Comparison of ENCODE assay signal across 7 mouse cellular contexts in genomic region chr4:114986211-114986590, GRCm38 (mm10). TPM values are rescaled to one million over a fixed set of nuclear protein-coding genes. Genes with fewer than 3 reads are reported as not detected.
DNase-seq lines count a peak whose midpoint lies in the region; ATAC-seq and TF ChIP-seq lines count a peak whose summit lies in the region.

No protein-coding gene starts in this region.

- H3K4me1 ChIP-seq in intestine, embryonic 15.5 days (replicated peaks) = no peaks in the 10 kb centered on the region; the same call in 1 of the 2 replicates

- H3K79me2 ChIP-seq in myocyte (ENCODE audit: control insufficient read depth, insufficient read depth) = peaks cover 52% of the 10 kb centered on the region

- no peaks in the 10 kb centered on the region for H3K9me3 ChIP-seq in intestine, embryonic 15.5 days

- H3K9ac ChIP-seq in intestine, embryonic 15.5 days = peak overlapping the region; percentile 90

- H3ac ChIP-seq in myocyte (ENCODE audit: control insufficient read depth, insufficient read length) = peak overlapping the region; percentile 67

- peak overlapping the region; percentile 86 for H3K4me3 ChIP-seq in intestine, embryonic 15.5 days (replicated peaks)
- H3K4me3 ChIP-seq in myocyte = peak overlapping the region; percentile 66

- peak overlapping the region; percentile 100 for H3K27ac ChIP-seq in intestine, embryonic 15.5 days

- DNase-seq in right cerebral cortex, postnatal 4 days = peak; percentile 14
- DNase-seq in right cerebral cortex, postnatal 25 days = no peak
- no peak for DNase-seq in adrenal gland, postnatal 4 days (ENCODE audit: low spot score in 2 of 2)
- no peak for DNase-seq in B cell, adult 2 months

- under 1% methylated on average over 8 of the region's 8 CpGs for WGBS in intestine, embryonic 15.5 days

- H3K27me3 ChIP-seq in intestine, embryonic 15.5 days (replicated peaks) = no peaks in the 10 kb centered on the region
- no peaks in the 10 kb centered on the region for H3K27me3 ChIP-seq in myocyte (ENCODE audit: control insufficient read depth, insufficient read depth, insufficient read length)

- peak overlapping the region; percentile 58 for H3K4me2 ChIP-seq in intestine, embryonic 15.5 days (replicated peaks)
- peak overlapping the region; percentile 94 for H3K4me2 ChIP-seq in myocyte (ENCODE audit: low read depth)

- no peaks in the 10 kb centered on the region for H3K36me3 ChIP-seq in intestine, embryonic 15.5 days
- no peaks in the 10 kb centered on the region for H3K36me3 ChIP-seq in myocyte (ENCODE audit: control insufficient read depth, insufficient read depth)

- peak; percentile 56 for ATAC-seq in erythroblast, adult 5-6 weeks (replicated peaks; ENCODE audit: low FRiP score, poor library complexity, severe bottlenecking)
- no peak for ATAC-seq in intestine, embryonic 15.5 days

- TF ChIP-seq POLR2A in myocyte (IDR thresholded peaks at IDR 0.05; ENCODE audit: insufficient read length, low read depth) = no peak

TF ChIP-seq in myocyte, 11 proteins besides CTCF, POLR2A, EP300 and RAD21:
- TF ChIP-seq MYOD1 (IDR thresholded peaks at IDR 0.05; ENCODE audit: control insufficient read depth in 1 of 3, insufficient read length in 2 of 3, low read depth in 2 of 3) (no peak), USF1 (IDR thresholded peaks at IDR 0.05; ENCODE audit: low read depth) (no peak), REST (IDR thresholded peaks at IDR 0.05; ENCODE audit: insufficient read depth, insufficient read length) (no peak)
TF ChIP-seq in myocyte: peak in this region for 0.

RNA-seq across cellular contexts. Expression of gene Cmpk1, which starts 0.8 kb away (rescaled TPM):
- total RNA-seq in erythroblast, adult 5-6 weeks (2015; ENCODE audit: low replicate concordance) = 20.9 and 31.3 TPM in 2 replicates
- 19.4 and 29.1 TPM in 2 replicates for total RNA-seq in erythroblast, adult 5-6 weeks (2017; ENCODE audit: low replicate concordance)
- 124 and 140 TPM in 2 replicates for polyA plus RNA-seq in intestine, embryonic 15.5 days (2015; fragmentation: Nextera tagmentation; extraction: Ambion mirVana)
- 18.3 TPM for polyA plus RNA-seq in myocyte (2012; fragmentation: generic; extraction: Trizol)
- total RNA-seq in adrenal gland, postnatal 4 days (2021) = 10 to 100 TPM; 83.4 to 87.0 TPM

RNA-seq across cellular contexts. Expression of gene Stil, which starts 13.8 kb away (rescaled TPM):
- 9.4 and 17.6 TPM in 2 replicates for total RNA-seq in erythroblast, adult 5-6 weeks (2015; ENCODE audit: low replicate concordance)
- 20.1 and 22.8 TPM in 2 replicates for total RNA-seq in erythroblast, adult 5-6 weeks (2017; ENCODE audit: low replicate concordance)
- polyA plus RNA-seq in intestine, embryonic 15.5 days (2015; fragmentation: Nextera tagmentation; extraction: Ambion mirVana) = 8.9 and 9.8 TPM in 2 replicates
- polyA plus RNA-seq in myocyte (2012; fragmentation: generic; extraction: Trizol) = 1.6 TPM
- 1 to 10 TPM; 6.5 to 7.1 TPM for total RNA-seq in adrenal gland, postnatal 4 days (2021)
